Mouse (Mus musculus): Measurements from ENCODE around the gene Nckap5l.

Nckap5l gene

GRCm38 (mm10) chr15:99457606-99458401 is at the start of gene Nckap5l:
Nckap5l (minus strand) TSS chr15:99457748.
- DNase-seq (ENCODE audit: low spot score): peak; percentile 96

GRCm38 (mm10) chr15:99505324-99506095 is 48.0 kb upstream of the Nckap5l start:
- peak; percentile 53 for DNase-seq (ENCODE audit: low spot score)

GRCm38 (mm10) chr15:99503256-99503655 is 45.7 kb upstream of the Nckap5l start:
- DNase-seq (ENCODE audit: low spot score): no peak

- peak; percentile 28 for DNase-seq (ENCODE audit: low spot score)
Measured at GRCm38 (mm10) chr15:99502311-99502831, 44.8 kb upstream of the Nckap5l start.

GRCm38 (mm10) chr15:99501292-99502260 is 44.0 kb upstream of the Nckap5l start:
- DNase-seq (ENCODE audit: low spot score): no peak

- no peak for DNase-seq (ENCODE audit: low spot score)
Measured at GRCm38 (mm10) chr15:99500320-99500719, 42.8 kb upstream of the Nckap5l start.

- DNase-seq (ENCODE audit: low spot score): no peak
Measured at GRCm38 (mm10) chr15:99499726-99500125, 42.2 kb upstream of the Nckap5l start.

GRCm38 (mm10) chr15:99498781-99499180 is 41.2 kb upstream of the Nckap5l start:
- DNase-seq (ENCODE audit: low spot score): no peak

- DNase-seq (ENCODE audit: low spot score): no peak
Measured at GRCm38 (mm10) chr15:99498356-99498755, 40.8 kb upstream of the Nckap5l start.

- no peak for DNase-seq (ENCODE audit: low spot score)
Measured at GRCm38 (mm10) chr15:99497527-99498242, 40.1 kb upstream of the Nckap5l start.

GRCm38 (mm10) chr15:99497061-99497460 is 39.5 kb upstream of the Nckap5l start:
- DNase-seq (ENCODE audit: low spot score): peak; percentile 89

- DNase-seq (ENCODE audit: low spot score): no peak
Measured at GRCm38 (mm10) chr15:99484745-99485144, 27.2 kb upstream of the Nckap5l start.

- no peak for DNase-seq (ENCODE audit: low spot score)
Measured at GRCm38 (mm10) chr15:99475814-99476213, 18.3 kb upstream of the Nckap5l start.

GRCm38 (mm10) chr15:99474576-99474926 is 17.0 kb upstream of the Nckap5l start, which contains the start of gene Bcdin3d:
Bcdin3d (minus strand) TSS chr15:99474730.
- DNase-seq (ENCODE audit: low spot score): peak; percentile 96

- peak; percentile 61 for DNase-seq (ENCODE audit: low spot score)
Measured at GRCm38 (mm10) chr15:99473801-99474575, 16.4 kb upstream of the Nckap5l start.

- no peak for DNase-seq (ENCODE audit: low spot score)
Measured at GRCm38 (mm10) chr15:99472972-99473371, 15.4 kb upstream of the Nckap5l start.

- no peak for DNase-seq (ENCODE audit: low spot score)
Measured at GRCm38 (mm10) chr15:99471677-99472063, 14.1 kb upstream of the Nckap5l start.

GRCm38 (mm10) chr15:99470971-99471676 is 13.6 kb upstream of the Nckap5l start:
- peak; percentile 82 for DNase-seq (ENCODE audit: low spot score)

- DNase-seq (ENCODE audit: low spot score): no peak
Measured at GRCm38 (mm10) chr15:99470224-99470761, 12.7 kb upstream of the Nckap5l start.

Measured in retina, embryonic 14.5 days (tissue).